Mouse (Mus musculus) bone marrow macrophage, adult 2 months (primary cell): ENCODE results near the gene Ccdc78.

Experiments
- CTCF ChIP-seq: IDR thresholded peaks from 2 replicates; pipeline ENCODE4 v1.5.1; 2012; ENCODE audit warnings: low read depth, mild to moderate bottlenecking, low read length, moderate library complexity
- POLR2A ChIP-seq: IDR thresholded peaks from 2 replicates; pipeline ENCODE4 v1.6.1; 2012; ENCODE audit warnings: mild to moderate bottlenecking, low read depth, low read length, borderline replicate concordance

GRCm38 (mm10) chr17:25796211-25796771 is 9.9 kb downstream of the Ccdc78 start:
- TF ChIP-seq CTCF, result no peak
- TF ChIP-seq POLR2A, result no peak
